Mouse (Mus musculus) c-Kit-negative CD71-positive TER-119-positive erythroid progenitor cells, embryonic 14.5 days (primary cell): ENCODE measurements around the gene Sipa1l2.
A peak's percentile ranks its signal among the peaks of the same experiment; 100 is the strongest.

Source experiments
- DNase-seq: peaks from one replicate; pipeline ENCODE4 v3.0.0-alpha.2; 2013; ENCODE audit warnings: low read depth, low spot score

Gene Sipa1l2

GRCm38 (mm10) chr8:125569533-125570365 is at the start of gene Sipa1l2:
Sipa1l2 (minus strand) TSS chr8:125569808.
- DNase-seq = peak; percentile 42

DNA sequence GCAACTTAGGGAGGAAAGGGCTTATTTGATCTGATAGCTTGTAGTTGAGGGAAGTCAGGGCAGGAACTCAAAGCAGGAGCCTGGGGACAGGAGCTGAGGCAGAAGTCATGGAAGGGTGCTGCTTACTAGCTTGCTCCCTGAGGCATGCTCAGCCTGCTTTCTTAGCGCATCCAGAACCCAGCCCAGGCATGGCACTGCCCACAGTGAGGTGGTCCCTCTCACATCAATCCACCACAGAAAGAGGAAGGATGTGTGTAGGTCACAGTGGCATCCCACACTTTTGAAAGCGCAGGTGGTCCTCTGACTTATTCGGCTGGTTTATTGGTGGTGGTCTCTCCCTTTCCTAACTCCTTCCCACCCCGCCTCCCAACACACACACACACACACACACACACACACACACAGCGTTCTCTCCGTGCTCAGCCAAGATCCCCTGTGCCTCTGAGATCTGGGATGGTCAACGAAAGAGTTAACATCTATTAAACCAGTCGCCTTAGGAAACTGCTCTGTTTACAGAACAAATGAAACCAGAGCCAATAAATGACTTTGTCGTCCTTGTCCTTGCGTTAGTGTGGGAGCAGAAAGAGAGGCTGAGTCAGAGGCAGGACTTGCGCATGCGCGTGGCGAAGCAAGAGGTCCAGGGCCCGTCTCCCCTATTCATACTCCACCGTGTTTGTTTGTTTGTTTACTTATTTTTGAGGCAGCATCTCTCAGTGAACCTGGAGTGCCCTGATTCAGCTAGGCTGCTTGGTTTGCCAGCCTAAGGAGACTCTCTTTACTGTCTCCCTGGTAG is 49.1 kb upstream of the Sipa1l2 start:
- DNase-seq = no peak

- DNase-seq = no peak
Measured at GRCm38 (mm10) chr8:125616935-125617334, 47.3 kb upstream of the Sipa1l2 start.

- DNase-seq = no peak
Measured at GRCm38 (mm10) chr8:125616039-125616438, 46.4 kb upstream of the Sipa1l2 start.

GRCm38 (mm10) chr8:125613552-125613951 is 43.9 kb upstream of the Sipa1l2 start:
- no peak for DNase-seq

- no peak for DNase-seq
Measured at GRCm38 (mm10) chr8:125611799-125612560, 42.4 kb upstream of the Sipa1l2 start.

GRCm38 (mm10) chr8:125611024-125611798 is 41.6 kb upstream of the Sipa1l2 start:
- DNase-seq = no peak

DNA sequence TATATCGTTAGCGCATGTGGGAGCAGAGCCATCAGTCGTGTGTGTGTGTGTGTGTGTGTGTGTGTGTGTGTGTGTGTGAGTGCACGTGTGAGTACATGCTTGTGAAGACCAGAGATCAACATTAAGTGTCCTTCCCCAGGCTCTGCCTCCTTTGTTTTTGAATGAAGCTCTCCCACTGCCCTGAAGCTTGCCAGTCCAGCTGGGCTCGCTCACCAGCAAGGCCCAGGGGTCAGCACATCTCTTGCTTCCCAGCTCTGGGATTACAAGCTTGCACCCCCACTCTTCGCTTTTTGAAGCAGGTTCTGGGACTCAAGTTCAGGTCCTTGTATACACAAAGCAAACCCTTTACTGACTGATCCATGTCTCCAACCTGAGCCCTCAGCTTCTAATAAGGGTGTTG is 40.1 kb upstream of the Sipa1l2 start:
- DNase-seq = no peak

- no peak for DNase-seq
Measured at GRCm38 (mm10) chr8:125607714-125608223, 38.2 kb upstream of the Sipa1l2 start.

GRCm38 (mm10) chr8:125606937-125607336 is 37.3 kb upstream of the Sipa1l2 start:
- no peak for DNase-seq

DNA sequence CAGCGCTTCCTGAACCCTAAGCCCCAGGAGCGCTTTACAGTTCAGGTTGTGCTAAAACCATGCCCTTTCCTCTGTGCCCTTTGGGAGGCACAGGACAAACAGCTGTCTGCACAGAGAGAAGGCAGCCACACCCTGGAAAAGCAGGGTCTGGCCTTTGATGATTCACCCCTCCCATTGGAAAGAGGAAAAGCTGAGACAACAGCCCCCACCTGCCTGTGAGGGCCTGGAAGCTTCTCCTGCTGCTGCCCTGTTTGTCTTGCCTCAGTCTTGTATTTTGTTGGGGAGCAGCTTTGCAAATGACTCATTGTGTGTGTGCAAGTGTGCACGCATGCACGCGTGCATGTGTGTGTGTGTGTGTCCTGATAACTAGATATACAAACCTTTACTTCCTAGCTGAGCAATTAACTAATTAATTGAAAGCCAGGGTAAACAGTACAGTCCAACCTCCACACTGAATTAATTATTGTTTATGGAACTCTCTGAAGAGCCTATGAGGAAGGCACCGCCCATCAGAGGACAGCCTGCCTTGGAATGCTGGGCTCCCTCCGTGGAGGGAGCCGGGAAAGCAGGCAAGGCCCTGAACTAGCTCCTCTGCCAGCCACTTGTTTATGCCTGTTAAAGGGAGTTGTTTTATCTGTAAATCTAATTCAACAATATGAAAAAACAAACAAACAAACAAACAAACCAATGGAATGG is 35.4 kb upstream of the Sipa1l2 start:
- no peak for DNase-seq

GRCm38 (mm10) chr8:125604213-125604816 is 34.7 kb upstream of the Sipa1l2 start:
- no peak for DNase-seq

DNA sequence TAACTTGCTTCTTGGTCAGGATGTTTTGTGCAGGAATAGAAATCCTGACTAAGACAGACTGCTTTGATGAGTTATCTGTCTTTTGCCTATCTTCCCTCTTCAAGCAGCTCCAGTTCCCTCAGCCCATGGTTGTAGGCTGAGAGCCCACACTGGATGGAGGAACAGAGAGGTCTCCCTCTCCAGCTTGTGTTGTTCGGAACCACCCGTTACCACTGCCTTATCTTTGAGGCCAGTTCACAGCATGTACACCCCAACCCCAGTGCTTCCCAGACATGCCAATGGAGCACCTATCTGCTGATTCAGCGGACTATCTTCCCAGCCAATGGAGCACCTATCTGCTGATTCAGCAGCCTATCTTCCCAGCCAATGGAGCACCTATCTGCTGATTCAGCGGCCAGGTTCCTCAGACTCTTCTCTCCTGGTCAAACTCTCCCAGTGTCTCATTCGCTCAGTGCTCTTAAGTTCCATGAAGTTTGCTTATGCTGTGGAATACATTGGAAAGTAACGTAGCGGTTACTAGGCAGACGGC is 33.8 kb upstream of the Sipa1l2 start:
- DNase-seq = no peak

- DNase-seq = no peak
Measured at GRCm38 (mm10) chr8:125600033-125600686, 30.6 kb upstream of the Sipa1l2 start.

DNA sequence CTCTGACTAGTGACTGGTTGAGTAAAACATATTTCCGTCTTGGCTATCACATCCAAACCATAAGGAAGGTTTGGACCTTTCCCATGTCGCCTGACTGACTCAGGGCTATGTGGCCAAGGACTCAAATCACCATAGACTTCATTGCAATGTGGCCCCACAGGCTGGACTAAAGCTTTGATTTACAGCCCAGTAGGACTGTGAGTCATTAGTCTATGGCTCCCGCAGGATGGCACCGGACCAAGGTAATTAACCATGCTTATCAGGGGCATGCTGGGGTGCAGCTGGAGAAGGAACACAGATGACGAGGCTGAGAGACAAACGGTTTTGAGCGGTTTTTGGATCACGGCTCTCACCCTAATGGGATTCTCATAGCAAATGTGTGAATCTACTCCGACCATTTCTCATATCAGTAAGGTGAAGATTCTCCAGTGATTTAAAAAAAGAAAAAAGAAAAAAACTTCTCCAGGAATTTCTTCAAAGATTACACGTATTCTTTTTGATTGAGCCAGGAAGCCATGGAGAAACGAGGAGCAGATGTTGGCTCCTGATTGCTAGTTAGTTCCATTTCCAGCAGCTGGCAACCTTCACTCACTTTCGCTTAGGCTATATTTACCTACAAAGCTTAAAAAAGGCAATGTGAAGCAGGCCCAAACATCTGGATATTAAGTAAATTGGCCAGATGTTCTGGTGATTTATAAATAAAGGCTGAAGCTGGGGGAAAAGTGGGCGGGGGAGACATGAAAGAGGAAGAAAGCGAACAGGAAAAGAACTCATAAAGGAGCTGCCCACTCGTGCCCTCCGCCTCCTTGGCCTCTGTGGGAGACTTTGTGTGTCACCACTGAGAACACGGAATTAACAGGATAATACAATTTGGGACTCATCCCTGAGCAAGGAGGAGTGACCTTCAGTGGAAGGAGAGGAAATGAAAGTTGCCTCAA is 26.2 kb upstream of the Sipa1l2 start:
- DNase-seq = no peak

DNA sequence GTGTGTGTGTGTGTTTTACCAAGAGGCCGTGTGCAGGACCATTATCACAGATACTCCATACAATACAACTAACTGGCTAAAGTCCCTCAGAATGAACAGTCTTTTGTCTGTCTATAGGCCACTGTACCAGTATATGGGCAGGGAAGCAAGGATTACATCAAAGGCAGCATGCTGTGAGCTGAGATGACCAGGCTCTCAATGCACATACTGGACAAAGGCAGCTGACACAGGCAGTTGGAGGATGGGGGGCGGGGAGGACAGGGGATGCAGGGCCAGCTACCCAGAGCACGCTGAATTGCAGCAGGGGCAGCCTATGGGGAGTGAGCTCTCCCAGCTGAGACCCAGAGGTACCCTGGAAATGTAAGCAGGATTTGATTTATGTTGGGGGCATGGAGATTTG is 20.8 kb upstream of the Sipa1l2 start:
- DNase-seq = no peak

DNA sequence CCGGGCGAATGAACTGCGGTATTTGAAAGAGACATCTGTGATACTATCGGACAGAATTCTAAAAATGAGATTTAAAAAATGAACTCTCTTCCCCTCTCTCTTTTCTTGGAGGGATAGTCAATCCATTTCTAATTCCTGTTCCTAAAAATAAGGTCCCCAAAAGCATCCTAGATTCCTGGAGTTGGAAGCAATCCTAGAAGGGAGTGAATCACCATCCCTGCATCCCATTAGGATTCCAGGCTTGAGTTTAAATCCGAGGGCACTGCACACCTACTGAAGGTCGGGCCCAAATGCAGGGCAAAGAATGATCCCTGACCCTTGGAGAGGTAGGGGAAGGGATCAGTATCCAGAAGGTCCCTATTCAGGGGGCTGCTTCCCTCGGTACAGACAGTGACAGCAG is 17.0 kb upstream of the Sipa1l2 start:
- no peak for DNase-seq

DNA sequence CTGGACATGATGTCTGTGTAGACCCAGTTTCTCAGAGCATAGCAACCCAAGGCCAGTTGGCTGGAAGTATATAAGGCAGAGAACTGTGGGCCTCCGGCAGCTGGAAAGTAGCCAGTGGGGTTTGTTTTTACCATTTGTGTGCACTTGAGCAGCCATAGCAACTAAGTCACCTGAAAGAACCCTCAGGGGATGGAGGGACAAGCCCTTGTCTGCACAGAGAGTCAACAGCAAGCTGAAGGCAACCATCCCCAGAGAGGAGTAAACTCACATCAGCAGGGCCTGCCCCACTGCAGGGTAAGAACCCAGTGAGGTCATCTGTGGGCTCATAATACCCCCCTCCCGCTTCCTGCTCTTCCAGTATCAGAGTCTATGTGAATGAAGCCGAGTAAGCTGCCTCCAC is 14.7 kb upstream of the Sipa1l2 start:
- DNase-seq = no peak
